Mouse (Mus musculus) heart, embryonic 16.5 days (tissue): ENCODE measurements around the gene Luc7l. TPM values are rescaled to one million over a fixed set of nuclear protein-coding genes. Genes with fewer than 3 reads are reported as not detected.

Source experiments
- ATAC-seq: fragments of 200-750 bp; cut with Nextera tagmentation; replicated peaks from 2 replicates; pipeline ENCODE4 v1.8.0; 2017; ENCODE audit warnings: moderate number of reproducible peaks; ENCODE audit not compliant: insufficient read depth, low FRiP score; ENCODE audit errors: extremely low read depth
- H3K27ac ChIP-seq: fragments of 300-500 bp; sonication (generic); 2 replicates; pipeline ENCODE4 v1.5.1; 2014; ENCODE audit warnings: mild to moderate bottlenecking, low read length, control low read depth, moderate library complexity
- H3K27me3 ChIP-seq: fragments of 300-500 bp; sonication (generic); 2 replicates; pipeline ENCODE4 v1.6.1; 2014; ENCODE audit warnings: low read length, mixed read lengths; ENCODE audit not compliant: control insufficient read depth, insufficient read depth
- H3K36me3 ChIP-seq: fragments of 300-500 bp; sonication (generic); 2 replicates; pipeline ENCODE4 v1.6.1; 2014; ENCODE audit not compliant: control insufficient read depth, insufficient read depth
- H3K4me1 ChIP-seq: fragments of 300-500 bp; sonication (generic); 2 replicates; pipeline ENCODE4 v1.6.1; 2014; ENCODE audit warnings: low read length, mixed read lengths; ENCODE audit not compliant: control insufficient read depth, insufficient read depth
- H3K4me2 ChIP-seq: fragments of 300-500 bp; sonication (generic); 2 replicates; pipeline ENCODE4 v1.6.1; 2014; ENCODE audit warnings: low read depth, mild to moderate bottlenecking, control low read depth, low read length
- H3K4me3 ChIP-seq: fragments of 300-500 bp; sonication (generic); 2 replicates; pipeline ENCODE4 v1.5.1; 2014; ENCODE audit warnings: mild to moderate bottlenecking, control low read depth, low read length
- H3K9ac ChIP-seq: fragments of 300-500 bp; sonication (generic); 2 replicates; pipeline ENCODE4 v1.6.1; 2014; ENCODE audit warnings: low read length, control low read depth
- H3K9me3 ChIP-seq: fragments of 300-500 bp; sonication (generic); replicated peaks from 2 replicates; pipeline ENCODE4 v1.6.1; 2016; ENCODE audit warnings: low read length; ENCODE audit not compliant: control insufficient read depth
- WGBS: fragments of 180-500 bp; shearing (Covaris S2); extraction: QIAGEN DNeasy Blood & Tissue Kit; methylation state at CpG from one replicate; pipeline ENCODE4 v1.1.7; 2014; 5-methylcytosine and 5-hydroxymethylcytosine counted together
- polyA plus RNA-seq: library from polyadenylated mRNA; unstranded; fragments of >200 nt; fragmentation: Nextera tagmentation; extraction: Ambion mirVana; gene quantifications from 2 replicates; pipeline ENCODE4 v1.2.1, GENCODE M21; 2015

Gene Luc7l
- polyA plus RNA-seq, 1 experiment from 2014 or later = 56.0 TPM

DNA sequence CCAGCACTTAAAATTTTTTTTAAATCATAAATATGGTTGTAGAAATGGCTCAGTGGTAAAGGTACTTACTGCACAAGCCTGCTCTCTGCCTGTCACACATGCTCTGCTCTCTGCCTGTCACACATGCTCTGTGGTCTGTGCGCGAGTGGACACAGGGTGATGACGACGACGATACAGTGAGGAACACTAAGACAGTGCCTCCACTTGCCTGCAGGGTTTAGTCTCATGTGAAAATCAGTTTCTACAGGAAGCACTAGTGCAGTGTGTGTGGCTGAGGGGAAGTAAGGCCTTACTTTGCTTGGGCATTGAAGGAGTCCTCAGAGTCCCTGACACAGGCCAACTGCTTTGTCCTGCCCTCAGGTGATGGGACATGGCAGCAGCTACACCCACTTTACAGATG lies 22.9 kb upstream of the Luc7l start:
- no peak overlapping the region for H3K27ac ChIP-seq
- no peak for ATAC-seq
- H3K4me3 ChIP-seq = no peak overlapping the region
- no peak overlapping the region for H3K9ac ChIP-seq
- 84% methylated on average over 5 of the region's 5 CpGs for WGBS
- H3K9me3 ChIP-seq = no peaks in the 10 kb centered on the region
- H3K36me3 ChIP-seq = no peaks in the 10 kb centered on the region
- no peaks in the 10 kb centered on the region for H3K27me3 ChIP-seq
- H3K4me2 ChIP-seq = no peak overlapping the region
- H3K4me1 ChIP-seq = peaks cover 2% of the 10 kb centered on the region; the same call in 1 of the 2 replicates

DNA sequence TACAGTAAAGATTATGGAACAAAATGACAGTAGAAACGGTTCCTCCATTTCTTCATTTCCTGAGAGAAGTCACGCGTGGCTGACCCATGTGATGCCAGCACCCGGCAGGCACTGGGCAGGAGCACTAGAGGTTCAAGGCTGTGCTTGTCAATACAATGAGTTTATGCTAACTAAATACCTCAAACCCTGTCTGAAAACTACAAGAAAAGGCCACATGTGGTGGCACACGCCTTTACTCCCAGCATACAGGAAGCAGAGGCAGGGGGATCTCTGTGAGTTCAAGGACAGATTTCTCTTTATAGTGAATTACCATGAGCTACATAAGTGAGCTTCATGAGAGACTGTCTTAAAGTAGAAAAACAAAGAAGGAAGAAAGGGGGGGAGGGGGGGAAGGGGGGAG lies 21.5 kb upstream of the Luc7l start:
- Histone ChIP-seq H3K27ac (no peak overlapping the region), H3K9me3 (no peaks in the 10 kb centered on the region), H3K4me3 (no peak overlapping the region), H3K9ac (no peak overlapping the region), H3K4me1 (no peaks in the 10 kb centered on the region), H3K36me3 (no peaks in the 10 kb centered on the region), H3K27me3 (no peaks in the 10 kb centered on the region), H3K4me2 (no peak overlapping the region)
- WGBS = 87% methylated on average over 5 of the region's 5 CpGs
- ATAC-seq = no peak

DNA sequence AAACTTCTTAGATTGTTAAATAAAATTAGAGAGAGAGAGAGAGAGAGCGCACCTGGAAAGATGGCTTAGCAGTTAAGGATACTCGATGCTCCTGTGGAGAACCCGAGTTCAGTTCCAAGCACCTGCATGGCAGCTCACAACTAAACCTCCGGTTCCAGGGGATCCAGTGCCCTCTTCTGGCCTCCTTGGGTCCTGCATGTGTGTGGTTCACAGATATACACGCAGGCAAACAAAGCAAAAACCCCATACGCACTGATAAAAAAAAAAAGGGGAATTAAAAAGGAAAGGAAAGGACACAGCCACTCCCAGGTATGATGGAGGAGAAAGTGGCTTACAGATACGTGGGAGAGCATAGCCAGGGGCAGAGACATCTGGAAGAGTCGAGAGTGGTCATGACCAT lies 19.8 kb upstream of the Luc7l start:
- H3K4me2 ChIP-seq = no peak overlapping the region
- 73% methylated on average over 8 of the region's 8 CpGs for WGBS
- H3K27me3 ChIP-seq = no peaks in the 10 kb centered on the region
- H3K9me3 ChIP-seq = no peaks in the 10 kb centered on the region
- H3K4me3 ChIP-seq = no peak overlapping the region
- no peak overlapping the region for H3K27ac ChIP-seq
- no peaks in the 10 kb centered on the region for H3K4me1 ChIP-seq
- no peaks in the 10 kb centered on the region for H3K36me3 ChIP-seq
- no peak for ATAC-seq
- no peak overlapping the region for H3K9ac ChIP-seq

DNA sequence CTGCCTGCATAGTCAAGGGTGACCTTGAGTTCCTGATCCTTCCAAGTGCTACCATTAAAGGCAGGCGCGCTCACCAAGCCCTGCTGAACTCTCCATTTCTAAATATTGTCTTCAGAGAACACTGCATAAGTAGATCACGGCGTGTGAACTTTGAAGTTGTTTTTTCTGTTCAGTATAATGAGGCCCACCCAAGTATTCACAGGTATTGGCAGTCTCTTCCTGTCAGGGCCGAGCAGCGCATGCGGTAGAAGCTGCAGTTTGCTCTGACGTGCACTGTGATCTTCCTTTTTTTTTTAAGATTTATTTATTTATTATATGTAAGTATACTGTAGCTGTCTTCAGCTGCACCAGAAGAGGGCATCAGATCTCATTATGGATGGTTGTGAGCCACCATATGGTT lies 18.3 kb upstream of the Luc7l start:
- Histone ChIP-seq H3K4me2 (no peak overlapping the region), H3K9ac (no peak overlapping the region), H3K4me1 (no peaks in the 10 kb centered on the region), H3K27me3 (no peaks in the 10 kb centered on the region), H3K36me3 (no peaks in the 10 kb centered on the region), H3K27ac (no peak overlapping the region), H3K4me3 (no peak overlapping the region), H3K9me3 (no peaks in the 10 kb centered on the region)
- no peak for ATAC-seq
- 88% methylated on average over 8 of the region's 8 CpGs for WGBS

DNA sequence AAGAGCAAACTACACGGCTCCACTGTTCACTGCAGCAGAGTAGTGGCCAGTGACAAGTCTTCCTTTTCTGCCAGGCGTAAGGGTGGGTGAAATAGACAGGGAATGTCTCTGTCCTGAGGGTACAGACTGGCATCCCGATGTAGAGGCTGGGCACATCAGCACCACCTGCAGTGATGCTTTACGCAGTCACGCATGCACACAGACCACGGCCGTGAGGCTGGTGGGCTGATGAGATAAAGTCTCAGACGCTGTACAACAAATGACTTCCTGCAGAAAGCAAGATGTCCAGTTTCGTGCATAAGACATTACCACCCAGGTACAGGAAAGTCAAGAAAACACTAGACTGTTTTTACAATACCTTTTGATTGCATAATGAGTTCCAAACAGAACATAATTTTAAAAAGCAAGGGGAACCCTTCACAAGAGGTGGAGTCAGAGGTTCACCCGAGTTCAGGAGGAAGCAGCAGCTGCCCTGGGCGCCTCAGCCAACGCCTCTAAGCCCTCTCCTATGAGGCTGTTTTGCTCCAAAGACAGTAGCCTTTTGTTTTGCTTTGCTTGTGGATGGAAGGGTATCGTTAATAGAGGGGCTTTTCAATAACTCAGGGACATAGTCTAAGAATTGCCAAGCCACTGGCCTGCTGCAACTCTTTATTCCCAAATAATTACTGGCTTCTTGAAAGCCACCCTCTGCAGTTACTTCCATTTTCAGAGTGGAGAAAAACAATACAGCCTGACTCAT lies 17.4 kb upstream of the Luc7l start:
- Histone ChIP-seq H3K9ac (no peak overlapping the region), H3K4me2 (no peak overlapping the region), H3K9me3 (no peaks in the 10 kb centered on the region), H3K36me3 (no peaks in the 10 kb centered on the region), H3K4me1 (no peaks in the 10 kb centered on the region), H3K27ac (no peak overlapping the region), H3K27me3 (no peaks in the 10 kb centered on the region), H3K4me3 (no peak overlapping the region)
- ATAC-seq = no peak
- 58% methylated on average over 13 of the region's 13 CpGs for WGBS

DNA sequence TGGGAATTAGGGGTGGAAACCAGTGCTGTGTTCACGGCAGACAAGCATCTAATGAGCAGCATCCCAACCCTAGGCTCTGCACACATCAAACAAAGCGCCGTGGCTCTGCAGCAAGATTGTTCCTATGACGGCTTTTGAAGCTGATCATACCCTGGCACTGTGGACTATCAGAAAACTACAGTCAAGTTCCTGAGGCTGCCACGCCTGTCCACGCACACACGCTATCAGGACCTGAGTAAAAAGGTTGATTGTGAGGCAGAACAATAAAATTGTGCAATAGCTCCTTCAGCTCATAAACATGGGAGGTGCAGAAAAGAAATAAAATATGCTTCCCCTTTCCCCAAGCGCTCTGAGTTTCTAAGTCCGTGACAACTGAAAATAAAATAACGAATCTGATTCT lies 15.0 kb upstream of the Luc7l start:
- H3K9me3 ChIP-seq = no peaks in the 10 kb centered on the region
- ATAC-seq = no peak

DNA sequence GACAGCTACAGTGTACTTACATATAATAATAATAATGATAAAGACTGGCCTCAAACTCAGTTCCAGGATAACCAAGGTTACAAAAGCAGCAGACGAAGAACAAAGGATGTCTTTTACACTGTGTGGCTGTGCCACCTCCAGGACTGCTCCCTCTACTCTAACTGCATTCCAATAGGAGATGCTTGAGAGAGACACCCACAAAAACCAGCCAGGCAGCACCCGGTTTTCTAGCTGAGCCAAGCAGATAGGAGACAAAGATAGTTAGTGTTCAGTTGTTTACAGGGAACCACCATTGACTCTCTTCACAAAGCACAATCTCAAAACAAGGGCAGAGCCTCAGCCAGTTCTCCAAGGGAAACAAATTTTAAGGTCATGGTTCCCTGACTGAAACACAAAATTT lies 13.1 kb upstream of the Luc7l start:
- H3K9me3 ChIP-seq = no peaks in the 10 kb centered on the region
- H3K4me2 ChIP-seq = no peak overlapping the region
- H3K4me3 ChIP-seq = no peak overlapping the region
- H3K27ac ChIP-seq = no peak overlapping the region
- no peak for ATAC-seq
- 66% methylated on average over 2 of the region's 2 CpGs for WGBS
- H3K36me3 ChIP-seq = no peaks in the 10 kb centered on the region
- peaks cover 9% of the 10 kb centered on the region for H3K4me1 ChIP-seq
- H3K27me3 ChIP-seq = no peaks in the 10 kb centered on the region
- H3K9ac ChIP-seq = no peak overlapping the region

More for the DNA sequence above, 15.0 kb upstream of the Luc7l start:
- Histone ChIP-seq H3K4me1 (peaks cover under 1% of the 10 kb centered on the region), H3K27ac (no peak overlapping the region), H3K4me3 (no peak overlapping the region), H3K27me3 (no peaks in the 10 kb centered on the region), H3K9ac (no peak overlapping the region), H3K36me3 (no peaks in the 10 kb centered on the region), H3K4me2 (no peak overlapping the region)
- WGBS = 80% methylated on average over 10 of the region's 10 CpGs

DNA sequence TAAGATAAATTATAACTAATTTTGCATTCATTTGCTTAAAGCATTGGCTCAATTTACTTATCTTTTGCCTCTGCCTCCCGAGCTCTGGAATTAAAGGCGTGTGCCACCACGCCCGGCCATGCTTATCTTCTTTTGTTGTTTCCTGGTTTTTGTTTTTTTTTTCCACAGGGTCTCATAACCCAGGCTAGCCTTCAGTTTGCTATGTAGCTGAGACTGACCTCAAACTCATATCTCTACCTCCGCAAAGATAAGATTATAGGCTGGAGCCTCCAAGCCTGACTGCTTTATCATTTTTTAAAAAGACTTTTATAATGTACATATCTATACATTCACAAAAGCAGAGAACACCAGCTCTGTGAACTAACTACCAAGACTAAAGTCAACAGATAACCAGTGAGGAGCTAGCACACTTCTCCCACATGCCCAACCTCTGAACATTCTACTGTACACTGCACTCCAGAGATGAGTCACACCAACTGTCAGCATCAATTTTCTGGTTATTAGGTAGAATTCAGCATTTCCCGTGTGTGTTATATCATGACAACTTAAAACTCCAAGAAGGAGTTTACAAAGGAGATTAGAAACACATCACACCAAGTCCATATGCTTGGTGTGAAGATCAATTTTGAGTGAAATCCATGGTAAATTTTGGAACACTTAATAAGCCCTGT lies 12.4 kb upstream of the Luc7l start:
- no peak for ATAC-seq
- H3K4me3 ChIP-seq = no peak overlapping the region
- no peak overlapping the region for H3K27ac ChIP-seq
- peaks cover 9% of the 10 kb centered on the region for H3K4me1 ChIP-seq
- no peaks in the 10 kb centered on the region for H3K9me3 ChIP-seq
- no peak overlapping the region for H3K9ac ChIP-seq
- no peak overlapping the region for H3K4me2 ChIP-seq
- 53% methylated on average over 6 of the region's 6 CpGs for WGBS
- no peaks in the 10 kb centered on the region for H3K36me3 ChIP-seq
- H3K27me3 ChIP-seq = no peaks in the 10 kb centered on the region

DNA sequence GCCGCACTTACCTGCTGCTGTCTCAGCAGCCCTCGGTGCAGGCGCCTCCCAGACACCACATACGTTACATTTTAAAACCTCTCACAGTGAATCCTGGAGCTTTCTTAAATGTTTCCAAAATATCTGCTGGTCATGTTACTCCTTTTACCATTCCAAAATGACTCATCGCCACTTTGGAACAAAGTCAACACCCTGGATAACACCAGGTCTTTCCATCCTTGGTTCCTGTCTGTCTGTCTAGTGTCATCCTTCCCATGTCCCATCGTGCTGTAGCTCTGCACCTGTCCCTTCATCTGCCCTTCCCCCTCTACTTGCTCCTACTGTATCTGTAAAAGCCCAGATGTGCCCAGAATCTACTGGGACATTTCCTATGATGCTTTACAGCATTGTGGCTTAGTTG lies 11.7 kb upstream of the Luc7l start:
- no peak overlapping the region for H3K27ac ChIP-seq
- no peaks in the 10 kb centered on the region for H3K9me3 ChIP-seq
- ATAC-seq = no peak

More for the DNA sequence above, 11.7 kb upstream of the Luc7l start:
- 66% methylated on average over 6 of the region's 6 CpGs for WGBS
- no peaks in the 10 kb centered on the region for H3K36me3 ChIP-seq
- no peaks in the 10 kb centered on the region for H3K27me3 ChIP-seq
- H3K4me1 ChIP-seq = peaks cover 9% of the 10 kb centered on the region
- H3K4me2 ChIP-seq = no peak overlapping the region
- no peak overlapping the region for H3K9ac ChIP-seq
- no peak overlapping the region for H3K4me3 ChIP-seq
